In the genomic region with DNA sequence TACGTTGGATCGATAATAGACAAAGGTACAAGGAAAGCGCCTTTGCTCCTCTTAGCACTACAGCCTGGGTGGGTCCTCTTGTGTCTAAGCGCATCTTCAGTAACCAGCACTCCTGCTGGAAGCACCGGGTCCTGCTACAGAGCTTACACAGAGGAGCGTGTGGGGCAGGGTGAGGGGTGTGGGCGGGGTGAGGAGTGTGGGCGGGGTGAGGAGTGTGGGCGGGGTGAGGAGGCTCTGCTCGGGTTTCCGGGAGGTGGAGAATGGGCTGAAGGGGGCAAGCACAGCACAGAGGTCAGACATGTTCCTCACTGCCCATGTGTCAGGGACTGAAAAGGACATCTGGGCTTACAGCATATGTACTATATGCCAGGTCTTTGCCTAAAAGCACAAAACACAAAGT, we compare ENCODE assay signal across 8 mouse cellular contexts. TPM values are rescaled to one million over a fixed set of nuclear protein-coding genes. Genes with fewer than 3 reads are reported as not detected.
A peak's percentile ranks its signal among the peaks of the same experiment; 100 is the strongest.
DNase-seq lines count a peak whose midpoint lies in the region; ATAC-seq and TF ChIP-seq lines count a peak whose summit lies in the region.

No protein-coding gene starts in this region.

- no peak overlapping the region for H3K4me2 ChIP-seq in hindbrain, postnatal 0 days (ENCODE audit: low read depth, low read length)
- H3K4me2 ChIP-seq in lung, embryonic 16.5 days (ENCODE audit: low read depth, low read length) = no peak overlapping the region

- no peak overlapping the region for H3K4me3 ChIP-seq in hindbrain, postnatal 0 days (ENCODE audit: low read length)
- no peak overlapping the region for H3K4me3 ChIP-seq in lung, embryonic 16.5 days (ENCODE audit: low read length)

- H3K36me3 ChIP-seq in hindbrain, postnatal 0 days (ENCODE audit: insufficient read depth, low read length) = peaks cover 20% of the 10 kb centered on the region
- peaks cover 20% of the 10 kb centered on the region for H3K36me3 ChIP-seq in lung, embryonic 16.5 days (ENCODE audit: control insufficient read depth, insufficient read depth, low read length)

- WGBS in hindbrain, postnatal 0 days = 21% methylated on average over 11 of the region's 11 CpGs
- WGBS in lung, embryonic 16.5 days = 21% methylated on average over 11 of the region's 11 CpGs

- no peaks in the 10 kb centered on the region for H3K4me1 ChIP-seq in hindbrain, postnatal 0 days (ENCODE audit: insufficient read depth, low read length)
- 0 out of 2 replicates have a peak, but pooled peaks cover 2% of the 10 kb centered on the region for H3K4me1 ChIP-seq in lung, embryonic 16.5 days (replicated peaks; ENCODE audit: control insufficient read depth, insufficient read depth, low read length)

- ATAC-seq in hindbrain, postnatal 0 days = peak; percentile 76
- ATAC-seq in lung, embryonic 16.5 days (ENCODE audit: low read depth) = peak; percentile 88

- H3K9me3 ChIP-seq in hindbrain, postnatal 0 days (ENCODE audit: low read length) = no peaks in the 10 kb centered on the region
- no peaks in the 10 kb centered on the region for H3K9me3 ChIP-seq in lung, embryonic 16.5 days (ENCODE audit: control insufficient read depth, low read length)

- no peak overlapping the region for H3K27ac ChIP-seq in hindbrain, postnatal 0 days
- no peak overlapping the region for H3K27ac ChIP-seq in lung, embryonic 16.5 days (ENCODE audit: low read length)

- TF ChIP-seq CTCF in hindbrain, postnatal 0 days (IDR thresholded peaks at IDR 0.05; ENCODE audit: low read depth) = no peak; the same call in 1 of the 2 replicates

- DNase-seq in thymus, postnatal 0 days (ENCODE audit: low spot score) = peak; percentile 37
- DNase-seq in thymus, postnatal 25 days = no peak
- peak; percentile 56 for DNase-seq in embryo, embryonic 11.5 days (ENCODE audit: low read depth, low spot score)
- DNase-seq in hindbrain, postnatal 0 days (ENCODE audit: low spot score) = peak; percentile 40
- peak; percentile 21 for DNase-seq in retina, postnatal 7 days (ENCODE audit: low read depth, low spot score)
- no peak for DNase-seq in ovary, postnatal 36 days (ENCODE audit: low spot score)
- no peak for DNase-seq in frontal cortex, adult 2 months (ENCODE audit: extremely low spot score in 1 of 2, low spot score in 1 of 2)

- H3K27me3 ChIP-seq in hindbrain, postnatal 0 days (ENCODE audit: insufficient read depth, low read length) = no peaks in the 10 kb centered on the region
- no peaks in the 10 kb centered on the region for H3K27me3 ChIP-seq in lung, embryonic 16.5 days (ENCODE audit: control insufficient read depth, insufficient read depth, low read depth, low read length)

- H3K9ac ChIP-seq in hindbrain, postnatal 0 days (replicated peaks; ENCODE audit: low read length) = no peak overlapping the region
- no peak overlapping the region for H3K9ac ChIP-seq in lung, embryonic 16.5 days (ENCODE audit: low read length)

RNA-seq across cellular contexts. Expression of a gene that starts 30.9 kb away (rescaled TPM):
- polyA plus RNA-seq in thymus, postnatal 0 days (2015; fragmentation: Nextera tagmentation; extraction: Ambion mirVana) = 158 and 162 TPM in 2 replicates
- 61.3 and 89.1 TPM in 2 replicates for total RNA-seq in hindbrain, postnatal 0 days (2014; rRNA removed)
- polyA plus RNA-seq in hindbrain, postnatal 0 days (2015; fragmentation: Nextera tagmentation; extraction: Ambion mirVana) = 118 and 122 TPM in 2 replicates
- 106 and 119 TPM in 2 replicates for polyA plus RNA-seq in lung, embryonic 16.5 days (2015; fragmentation: Nextera tagmentation; extraction: Ambion mirVana)
- 31.0 and 32.3 TPM in 2 replicates for polyA plus RNA-seq in frontal cortex, adult 2 months (2012; rRNA removed)

Comparison
In these comparisons a context has a peak if more than half of its experiments do, and no peak if none do; other contexts are left out.
1. DNase-seq: peak in thymus, postnatal 0 days (single experiment), embryo, embryonic 11.5 days (single experiment), hindbrain, postnatal 0 days (single experiment) and retina, postnatal 7 days (single experiment); none in thymus, postnatal 25 days (single experiment), ovary, postnatal 36 days (single experiment) and frontal cortex, adult 2 months (0 of 2).